Mouse (Mus musculus): ENCODE data around the gene Ing1.
"Not testable (repeated sequence)": the region's sequence is repeated elsewhere in the genome, so short reads cannot be mapped to it uniquely, and the experiment has no call there.

The Ing1 gene

GRCm38 (mm10) chr8:11550281-11550948 is 5.0 kb upstream of the Ing1 start, which contains the start of gene Cars2:
Gene Cars2 (minus strand): TSS chr8:11550783.
- peak; percentile 78 for DNase-seq (ENCODE audit: low spot score)

GRCm38 (mm10) chr8:11551497-11551896 is 3.9 kb upstream of the Ing1 start:
- DNase-seq (ENCODE audit: low spot score): not testable (repeated sequence)

DNA sequence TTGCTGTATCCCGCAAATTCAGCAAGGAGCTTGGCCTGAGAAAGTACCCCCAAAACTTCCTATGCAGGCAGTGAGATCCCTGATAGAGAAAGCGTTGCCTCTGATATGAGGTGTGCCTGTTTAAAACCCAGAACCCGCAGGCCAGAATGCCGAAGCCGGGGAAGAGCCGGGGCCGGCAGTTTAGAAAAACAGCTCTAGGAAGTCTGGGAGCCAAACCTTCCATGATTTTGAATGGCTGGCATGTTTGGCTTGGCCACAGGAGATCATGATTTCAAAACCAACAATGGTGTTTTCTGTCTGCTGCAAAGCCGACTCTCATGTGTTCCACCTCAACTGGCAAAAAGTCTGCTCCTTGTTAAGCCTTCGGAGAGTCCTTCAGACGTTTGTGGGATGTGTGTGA is 3.0 kb upstream of the Ing1 start:
- DNase-seq (ENCODE audit: low spot score): no peak

DNA sequence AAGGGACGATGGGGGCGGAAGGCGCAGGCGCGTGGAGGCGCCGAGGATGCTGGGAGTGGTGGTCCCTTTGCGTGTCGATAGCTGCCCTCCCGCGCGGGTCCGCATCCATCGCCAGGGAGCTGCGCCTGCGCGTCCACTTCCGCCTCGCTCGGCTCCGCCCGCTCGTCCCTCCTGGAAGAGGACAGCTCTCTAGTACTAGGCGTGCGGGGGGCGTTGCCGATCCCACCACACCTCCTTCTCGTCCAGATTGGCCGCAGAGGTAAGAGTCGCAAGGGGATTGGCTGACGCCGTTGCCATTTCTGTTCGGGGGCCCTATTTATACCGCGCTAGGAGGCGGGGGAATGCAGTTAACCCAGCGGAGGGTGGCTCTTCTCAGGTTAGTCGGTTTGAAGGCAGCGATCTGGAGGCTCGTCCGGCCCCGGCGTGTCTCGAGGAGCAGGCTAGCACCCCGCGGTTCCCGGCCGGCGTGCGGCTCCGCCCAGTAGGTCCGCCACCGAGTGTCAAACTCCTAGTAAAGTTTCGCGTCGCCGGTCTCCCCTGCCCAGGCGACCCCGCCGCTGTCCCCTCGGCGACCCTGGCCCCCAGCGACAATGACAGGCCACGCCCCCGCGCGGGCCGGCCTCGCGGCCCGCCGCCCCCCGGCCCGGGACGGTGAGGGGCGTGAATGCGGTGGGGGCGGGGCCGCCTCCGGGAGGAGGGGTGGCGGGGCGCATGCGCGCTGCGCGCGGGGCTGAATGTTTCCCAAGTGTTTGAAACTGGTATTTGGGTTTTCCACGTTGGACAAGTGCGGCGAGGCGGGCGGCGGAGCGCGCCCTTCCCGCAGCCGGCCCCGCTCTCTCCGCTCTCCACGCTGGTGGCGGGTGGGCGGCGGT is 585 bp downstream of the Ing1 start:
- peak; percentile 94 for DNase-seq (ENCODE audit: low spot score)

- no peak for DNase-seq (ENCODE audit: low spot score)
These were observed 1.5 kb downstream of the Ing1 start for GRCm38 (mm10) chr8:11556691-11557423.

DNA sequence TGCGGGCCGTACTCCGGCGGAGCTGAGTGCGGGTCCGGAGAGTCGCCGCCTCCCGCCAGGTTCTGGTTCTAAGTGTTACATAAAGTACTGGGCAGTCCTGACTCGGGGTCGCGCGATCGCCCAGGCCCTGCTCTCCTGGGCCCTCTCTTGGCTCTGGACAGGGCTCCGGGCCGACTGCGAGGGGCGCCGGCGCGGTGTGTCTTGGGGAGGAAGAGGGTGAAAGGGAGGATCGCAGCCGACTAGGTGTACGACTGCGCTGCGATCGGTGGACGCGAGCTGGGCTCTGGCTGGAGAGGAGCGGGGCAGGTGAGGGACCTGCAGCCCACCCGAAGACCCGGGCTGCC is 2.0 kb downstream of the Ing1 start:
- DNase-seq (ENCODE audit: low spot score): no peak

DNA sequence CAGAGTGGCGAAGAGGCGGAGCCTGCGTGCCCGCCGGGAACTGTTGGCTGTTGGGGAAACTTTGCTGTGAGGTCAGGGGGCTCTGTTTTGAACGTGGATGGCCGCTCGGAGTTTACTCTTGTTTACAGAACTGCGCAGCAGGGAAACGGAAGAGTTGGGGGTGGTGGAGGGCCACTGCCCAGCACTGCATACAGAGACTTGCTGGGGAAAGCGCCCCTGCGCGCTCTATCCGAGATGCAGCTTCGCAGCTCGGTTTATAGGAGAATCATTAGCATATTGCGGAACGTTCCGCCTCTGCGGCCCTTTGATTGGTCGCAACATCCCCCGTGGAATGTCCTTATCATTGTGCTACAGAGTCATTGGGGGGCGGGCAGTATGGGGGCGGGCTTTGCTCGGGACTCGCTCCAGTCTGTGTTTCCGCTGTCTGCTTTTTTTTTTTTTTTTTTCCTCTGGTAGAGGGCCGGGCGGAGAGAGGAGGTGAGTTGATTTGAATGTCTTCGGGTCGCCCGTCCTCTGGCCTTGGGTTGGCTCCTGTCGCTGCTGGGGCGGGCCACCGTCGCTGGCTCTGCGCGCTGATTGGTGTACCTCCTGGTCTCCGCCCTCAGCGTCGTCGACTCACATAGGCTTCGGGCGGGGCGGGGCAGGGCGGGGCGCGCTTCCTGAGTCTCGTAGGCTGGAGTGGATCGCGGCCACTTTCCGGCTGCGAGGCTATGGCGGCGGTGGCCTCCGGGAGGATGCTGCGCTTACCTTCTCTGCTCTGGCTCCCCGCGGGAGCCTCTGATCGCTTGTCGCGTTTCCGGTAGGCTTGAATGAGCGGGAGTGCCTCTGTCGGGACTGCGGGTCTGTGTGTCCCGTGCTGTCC is 2.6 kb downstream of the Ing1 start:
- peak; percentile 92 for DNase-seq (ENCODE audit: low spot score)

DNA sequence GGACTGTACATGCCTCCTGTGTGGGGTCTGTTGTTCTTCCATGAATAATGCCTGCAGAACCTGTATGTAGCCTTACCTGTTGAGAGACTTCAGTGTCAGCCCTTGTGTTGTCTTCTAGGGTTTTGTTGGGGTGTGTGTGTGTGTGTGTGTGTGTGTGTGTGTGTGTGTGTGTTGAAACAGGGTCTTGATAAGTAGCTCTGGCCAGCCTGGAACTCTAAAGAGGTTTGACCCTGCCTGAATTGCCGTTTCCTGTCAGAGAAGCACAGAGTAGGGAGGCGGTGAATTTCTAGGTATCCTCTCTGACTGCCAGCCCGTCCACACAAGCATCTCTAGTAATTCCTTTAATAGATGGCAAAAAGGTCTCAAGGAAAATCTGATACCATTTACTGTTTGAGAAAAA is 4.1 kb downstream of the Ing1 start:
- no peak for DNase-seq (ENCODE audit: low spot score)

GRCm38 (mm10) chr8:11560220-11560619 is 4.8 kb downstream of the Ing1 start:
- no peak for DNase-seq (ENCODE audit: low spot score)

DNA sequence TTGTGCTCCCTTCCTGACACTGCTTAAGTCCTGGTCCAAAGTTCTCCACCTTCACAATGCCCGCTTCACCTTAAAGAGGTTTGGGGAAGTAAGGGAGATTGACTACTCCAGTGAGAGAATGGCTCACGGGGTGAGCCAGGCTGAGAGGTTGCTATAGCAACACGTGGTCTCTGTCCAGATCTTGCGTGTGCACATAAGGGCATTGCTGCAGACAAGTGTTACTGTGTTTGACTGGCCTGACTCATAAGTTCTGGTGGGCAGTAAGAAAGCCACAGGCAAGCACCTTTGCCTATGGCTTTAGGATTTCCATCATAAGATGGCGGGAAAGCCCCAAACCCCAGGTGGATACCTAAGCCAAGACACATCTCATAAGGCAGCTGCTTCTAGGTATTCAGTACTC is 8.9 kb downstream of the Ing1 start:
- DNase-seq (ENCODE audit: low spot score): no peak

DNA sequence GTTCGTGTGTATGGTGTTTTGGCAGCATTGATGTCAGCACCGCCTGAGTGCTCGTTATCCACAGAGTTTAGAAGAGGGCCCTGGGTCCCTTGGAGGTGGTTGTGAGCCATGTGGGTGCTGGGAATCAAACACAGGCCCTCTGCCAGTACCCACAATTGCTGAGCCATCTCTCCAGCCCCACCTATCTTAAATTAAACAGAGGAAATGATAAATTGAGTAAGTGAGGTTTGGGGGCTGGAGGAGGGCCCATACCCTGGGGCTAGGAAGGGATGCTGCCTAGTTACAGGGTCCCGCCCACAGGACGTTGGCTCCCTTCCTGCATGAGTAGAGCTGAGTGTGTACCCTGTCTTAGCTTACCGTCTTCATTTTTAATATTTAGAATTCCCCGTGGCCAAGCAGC is 9.3 kb downstream of the Ing1 start:
- no peak for DNase-seq (ENCODE audit: low spot score)

DNA sequence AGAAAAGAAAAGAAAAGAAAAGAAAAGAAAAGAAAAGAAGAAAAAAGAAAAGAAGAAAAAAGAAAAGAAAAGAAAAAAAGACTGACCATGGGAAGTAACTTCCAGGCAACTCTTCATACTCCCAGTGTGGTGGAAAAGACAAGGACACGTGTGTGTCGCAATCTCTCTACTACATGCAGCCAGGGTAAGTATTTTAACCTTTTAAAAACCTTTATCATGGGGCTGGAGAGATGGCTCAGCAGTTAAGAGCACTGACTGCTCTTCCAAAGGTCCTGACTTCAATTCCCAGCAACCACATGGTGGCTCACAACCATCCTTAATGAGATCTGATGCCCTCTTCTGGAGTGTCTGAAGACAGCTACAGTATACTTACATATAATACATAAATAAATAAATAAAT is 12.8 kb downstream of the Ing1 start:
- not testable (repeated sequence) for DNase-seq (ENCODE audit: low spot score)

GRCm38 (mm10) chr8:11569260-11570097 is 14.1 kb downstream of the Ing1 start:
- DNase-seq (ENCODE audit: low spot score): no peak

DNA sequence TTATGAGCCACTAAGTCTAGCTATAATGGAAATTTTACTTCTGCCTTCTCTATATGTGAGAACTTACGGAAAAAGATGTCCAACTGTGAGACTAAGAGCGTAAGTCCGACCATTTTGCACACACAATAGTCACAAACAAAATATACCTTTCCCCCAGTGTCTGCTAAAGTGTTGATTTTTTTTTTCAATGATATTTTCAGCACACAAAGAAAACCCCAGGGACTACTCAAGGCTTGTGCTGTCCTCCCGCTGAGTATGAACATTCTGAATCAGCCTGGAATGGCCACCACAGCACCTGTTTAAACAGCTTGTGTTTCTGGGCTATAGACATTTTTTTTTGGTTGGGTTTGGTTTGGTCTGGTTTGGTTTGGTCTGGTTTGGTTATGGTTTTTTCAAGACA is 15.4 kb downstream of the Ing1 start:
- no peak for DNase-seq (ENCODE audit: low spot score)

GRCm38 (mm10) chr8:11571950-11572349 is 16.6 kb downstream of the Ing1 start:
- DNase-seq (ENCODE audit: low spot score): no peak

- DNase-seq (ENCODE audit: low spot score): no peak
These were observed 17.1 kb downstream of the Ing1 start for GRCm38 (mm10) chr8:11572428-11572827.

DNA sequence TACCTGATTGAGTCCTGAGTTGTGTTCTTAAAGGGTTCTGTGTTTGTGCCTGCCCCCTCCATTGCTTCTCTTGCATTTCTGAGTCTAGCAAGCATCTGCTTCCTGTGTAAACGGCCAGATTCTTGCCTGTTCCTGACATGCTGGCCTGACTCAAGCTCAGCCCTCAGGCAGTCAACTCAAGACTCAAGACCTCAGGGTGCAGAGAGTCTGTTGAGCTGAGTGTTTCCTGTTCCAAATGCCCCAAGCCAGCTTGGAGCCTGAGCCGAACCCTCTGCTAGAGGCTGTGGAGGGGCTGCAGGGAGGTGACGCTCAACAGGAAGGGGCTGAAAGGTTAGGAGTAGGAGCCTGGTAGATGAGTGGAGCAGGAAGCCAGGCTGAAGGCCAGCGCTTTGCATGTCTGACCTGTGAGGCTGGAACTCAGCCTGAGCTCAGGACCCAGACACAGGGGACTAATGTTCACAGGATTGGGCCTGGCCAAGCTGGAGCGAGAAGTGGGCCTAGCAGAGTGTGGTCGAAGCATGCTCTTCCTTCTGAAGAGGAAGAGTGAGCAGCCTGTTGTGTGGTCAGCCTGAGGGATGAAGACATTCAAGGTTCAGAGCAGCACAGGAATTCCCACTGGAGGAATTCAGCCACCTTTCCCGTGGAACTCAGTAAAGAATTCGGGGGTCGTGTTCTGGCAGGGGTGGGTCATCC is 19.7 kb downstream of the Ing1 start:
- DNase-seq (ENCODE audit: low spot score): no peak

GRCm38 (mm10) chr8:11575604-11576384 is 20.4 kb downstream of the Ing1 start:
- no peak for DNase-seq (ENCODE audit: low spot score)

GRCm38 (mm10) chr8:11585513-11586373 is 30.4 kb downstream of the Ing1 start:
- no peak for DNase-seq (ENCODE audit: low spot score)

Data from layer of hippocampus, adult 9-10 months (tissue).